Comparison of ENCODE assay signal across 10 mouse cellular contexts in the genomic region with DNA sequence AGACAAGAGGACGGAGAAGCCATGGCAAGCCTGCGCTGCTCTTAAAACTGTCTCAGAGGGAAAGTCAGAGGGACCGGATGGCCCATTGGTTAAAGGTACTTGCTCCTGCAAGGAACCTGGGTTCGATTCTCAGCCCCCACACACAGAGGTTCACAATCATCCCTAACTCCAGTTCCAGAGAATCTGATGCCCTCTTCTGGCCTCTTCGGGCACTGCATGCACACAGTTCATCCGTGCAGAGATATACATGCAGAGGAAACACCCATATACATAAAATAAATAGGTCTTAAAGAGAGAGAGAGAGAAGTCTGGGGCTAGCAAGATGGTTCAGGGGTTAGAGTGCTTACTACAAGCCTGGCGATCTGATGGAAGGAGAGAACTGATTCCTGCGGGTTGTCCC. TPM values are rescaled to one million over a fixed set of nuclear protein-coding genes. Genes with fewer than 3 reads are reported as not detected.
DNase-seq lines count a peak whose midpoint lies in the region; ATAC-seq and TF ChIP-seq lines count a peak whose summit lies in the region.
"Had no signal": no experiment of that assay in that cellular context is flagged by ENCODE, and none has a peak within 500 bp of the region (broad histone marks: within the 10 kb centered on the region; RNA-seq: fewer than 3 reads in every experiment).

No protein-coding gene starts in this region.

- H3K27ac ChIP-seq in heart, embryonic 13.5 days (replicated peaks), result peak overlapping the region; percentile 58
- no peak overlapping the region for H3K27ac ChIP-seq in forebrain, embryonic 15.5 days (replicated peaks)
- H3K27ac ChIP-seq: liver, embryonic 13.5 days had no signal

- H3K4me3 ChIP-seq in heart, embryonic 13.5 days, result no peak overlapping the region
- no peak overlapping the region for H3K4me3 ChIP-seq in lung, adult 2 months (replicated peaks; ENCODE audit: extremely low read depth, low read depth, low read length)
- H3K4me3 ChIP-seq in forebrain, embryonic 15.5 days, result no peak overlapping the region
- H3K4me3 ChIP-seq: liver, embryonic 13.5 days had no signal

- no peak overlapping the region for H3K4me2 ChIP-seq in heart, embryonic 13.5 days
- H3K4me2 ChIP-seq in forebrain, embryonic 15.5 days (replicated peaks), result no peak overlapping the region
- H3K4me2 ChIP-seq: liver, embryonic 13.5 days had no signal

- no peak overlapping the region for H3K9ac ChIP-seq in heart, embryonic 13.5 days
- no peak overlapping the region for H3K9ac ChIP-seq in forebrain, embryonic 15.5 days (replicated peaks)
- H3K9ac ChIP-seq: liver, embryonic 13.5 days had no signal

- peaks cover 13% of the 10 kb centered on the region for H3K4me1 ChIP-seq in heart, embryonic 13.5 days
- no peaks in the 10 kb centered on the region for H3K4me1 ChIP-seq in lung, adult 2 months (ENCODE audit: control insufficient read depth, insufficient read depth, low read length)
- no peaks in the 10 kb centered on the region for H3K4me1 ChIP-seq in forebrain, embryonic 15.5 days

- H3K36me3 ChIP-seq in heart, embryonic 13.5 days, result no peaks in the 10 kb centered on the region
- H3K36me3 ChIP-seq in forebrain, embryonic 15.5 days, result no peaks in the 10 kb centered on the region
- H3K36me3 ChIP-seq: liver, embryonic 13.5 days had no signal

- DNase-seq in heart, adult 18-20 months, result no peak
- no peak for DNase-seq in lung, adult 2 months
- no peak for DNase-seq in lung, postnatal 14 days
- no peak for DNase-seq in brain, embryonic 14.5 days (ENCODE audit: low read depth)
- no peak for DNase-seq in ovary, adult 18-20 months (ENCODE audit: low spot score)
- DNase-seq: cerebellum, adult 8-10 months; liver, embryonic 13.5 days had no signal

- no peak for ATAC-seq in heart, embryonic 13.5 days (ENCODE audit: extremely low read depth, insufficient number of reproducible peaks, low FRiP score, low TSS enrichment)
- 0 out of 2 replicates have a peak, but pooled peaks have one; percentile 39 for ATAC-seq in megakaryocyte progenitor cell, adult 5-6 weeks (replicated peaks; ENCODE audit: poor library complexity)
- no peak for ATAC-seq in forebrain, embryonic 15.5 days (replicated peaks)

- TF ChIP-seq CTCF in lung, adult 2 months (IDR thresholded peaks at IDR 0.05; ENCODE audit: insufficient read depth, low read length), result peak; percentile 26; the same call in 1 of the 2 replicates
- TF ChIP-seq CTCF in brain, embryonic 14.5 days (IDR thresholded peaks at IDR 0.05; ENCODE audit: borderline replicate concordance, extremely low read depth, insufficient read depth, insufficient read length), result peak; percentile 38; the same call in 1 of the 2 replicates

- no peaks in the 10 kb centered on the region for H3K27me3 ChIP-seq in heart, embryonic 13.5 days (replicated peaks)
- H3K27me3 ChIP-seq in forebrain, embryonic 15.5 days, result no peaks in the 10 kb centered on the region
- H3K27me3 ChIP-seq: liver, embryonic 13.5 days had no signal

- no peak for TF ChIP-seq POLR2A in lung, adult 2 months (IDR thresholded peaks at IDR 0.05; ENCODE audit: borderline replicate concordance, extremely low read depth, low read depth, low read length)
- no peak for TF ChIP-seq POLR2A in brain, embryonic 14.5 days (IDR thresholded peaks at IDR 0.05; ENCODE audit: borderline replicate concordance, extremely low read depth, insufficient read depth, insufficient read length, poor library complexity, severe bottlenecking)

- peaks cover 7% of the 10 kb centered on the region for H3K9me3 ChIP-seq in heart, embryonic 13.5 days
- no peaks in the 10 kb centered on the region for H3K9me3 ChIP-seq in forebrain, embryonic 15.5 days

- 86% methylated on average over 8 of the region's 8 CpGs for WGBS in heart, embryonic 13.5 days
- 87% methylated on average over 8 of the region's 8 CpGs for WGBS in lung, adult 2 months
- 91% methylated on average over 8 of the region's 8 CpGs for WGBS in forebrain, embryonic 15.5 days

RNA-seq across cellular contexts. Expression of gene Ripor3, which starts 15.5 kb away (rescaled TPM):
- polyA plus RNA-seq in heart, embryonic 13.5 days (2015; fragmentation: Nextera tagmentation; extraction: Ambion mirVana), result 0.67 and 1.2 TPM in 2 replicates
- under 1 TPM; 0.35 to 0.67 TPM for total RNA-seq in heart, adult 18-20 months (2021)
- 2.3 and 5.3 TPM in 2 replicates for polyA plus RNA-seq in lung, adult 2 months (2012; rRNA removed)
- 1.1 and 1.2 TPM in 2 replicates for polyA plus RNA-seq in brain, embryonic 14.5 days (2012; rRNA removed)
- total RNA-seq in megakaryocyte progenitor cell, adult 5-6 weeks (2015), result not detected in 2 replicates
- not detected in 2 replicates for total RNA-seq in megakaryocyte progenitor cell, adult 5-6 weeks (2017)
- 0.13 and 0.28 TPM in 2 replicates for polyA plus RNA-seq in forebrain, embryonic 15.5 days (2015; fragmentation: Nextera tagmentation; extraction: Ambion mirVana)

RNA-seq across cellular contexts. Expression of gene Pard6b, which starts 54.9 kb away (rescaled TPM):
- 7.3 and 7.8 TPM in 2 replicates for polyA plus RNA-seq in heart, embryonic 13.5 days (2015; fragmentation: Nextera tagmentation; extraction: Ambion mirVana)
- total RNA-seq in heart, adult 18-20 months (2021), result 1 to 10 TPM; 1.7 to 2.6 TPM
- polyA plus RNA-seq in lung, adult 2 months (2012; rRNA removed), result 51.6 and 60.1 TPM in 2 replicates
- 8.0 and 10.3 TPM in 2 replicates for polyA plus RNA-seq in brain, embryonic 14.5 days (2012; rRNA removed)
- 0.07 and 0.42 TPM in 2 replicates for total RNA-seq in megakaryocyte progenitor cell, adult 5-6 weeks (2015)
- total RNA-seq in megakaryocyte progenitor cell, adult 5-6 weeks (2017), result 0.25 and 0.78 TPM in 2 replicates
- polyA plus RNA-seq in forebrain, embryonic 15.5 days (2015; fragmentation: Nextera tagmentation; extraction: Ambion mirVana), result 6.9 and 7.4 TPM in 2 replicates
